Mouse (Mus musculus): ENCODE data around the gene Lysmd2. TPM values are rescaled to one million over a fixed set of nuclear protein-coding genes. Genes with fewer than 3 reads are reported as not detected.
A peak's percentile ranks its signal among the peaks of the same experiment; 100 is the strongest.

The Lysmd2 gene
- total and polyA plus RNA-seq, 3 experiments: 11.7 to 18.1 (median 16.2) TPM

GRCm38 (mm10) chr9:75601510-75601909 is 24.0 kb upstream of the Lysmd2 start:
- Histone ChIP-seq H3K4me3 (replicated peaks in 1 of 3; ENCODE audit: low read depth in 2 of 3, low read length in 2 of 3, poor library complexity in 1 of 3) (no peak overlapping the region), H3K79me2 (replicated peaks; ENCODE audit: control insufficient read depth, extremely low read depth, insufficient read depth, poor library complexity, severe bottlenecking) (no peaks in the 10 kb centered on the region), H3K27me3 (replicated peaks) (peaks cover 2% of the 10 kb centered on the region), H3K4me2 (ENCODE audit: insufficient read depth, low read depth, poor library complexity, severe bottlenecking) (no peak overlapping the region), H3K9me3 (replicated peaks; ENCODE audit: low read length) (no peaks in the 10 kb centered on the region), H3K36me3 (replicated peaks in 1 of 2; ENCODE audit: control insufficient read depth in 1 of 2, insufficient read depth in 1 of 2, low read length in 1 of 2) (no peaks in the 10 kb centered on the region), H3K9ac (ENCODE audit: insufficient read depth, low read depth) (no peak overlapping the region), H3K27ac (ENCODE audit: insufficient read depth, low read depth) (no peak overlapping the region), H3K4me1 (ENCODE audit: control insufficient read depth in 1 of 2, insufficient read depth in 2 of 2) (0 out of 4 replicates have a peak, but pooled peaks cover 0 to 4% of the 10 kb centered on the region in 2 experiments)
- no peak for DNase-seq (ENCODE audit: extremely low read depth)
- dilution Hi-C loops (cut with MboI; ENCODE audit: extremely low pct_ligation_motif_present, extremely low pct_unique_long_range_greater_than_20kb, low sequenced_read_pairs) (no loop called here), in situ Hi-C loops (cut with MboI; ENCODE audit: low pct_ligation_motif_present, low pct_unique_long_range_greater_than_20kb, low sequenced_read_pairs) (no loop called here)
- peak; percentile 18; the same call in 1 of the 2 replicates for TF ChIP-seq BHLHE40 (IDR thresholded peaks at IDR 0.05; ENCODE audit: low read depth, low read length)
- no peak for TF ChIP-seq RCOR1 (conservative IDR thresholded peaks at IDR 0.05; ENCODE audit: low read depth, low read length)
- no peak for TF ChIP-seq USF2 (conservative IDR thresholded peaks at IDR 0.05; ENCODE audit: low read depth, low read length)
- TF ChIP-seq EP300 (IDR thresholded peaks at IDR 0.05; ENCODE audit: low read length): no peak

GRCm38 (mm10) chr9:75607496-75607895 is 18.0 kb upstream of the Lysmd2 start:
- Histone ChIP-seq H3K4me1 (ENCODE audit: control insufficient read depth in 1 of 2, insufficient read depth in 2 of 2) (peaks cover 13 to 20% of the 10 kb centered on the region in 2 experiments), H3K27ac (ENCODE audit: insufficient read depth, low read depth) (no peak overlapping the region), H3K9me3 (replicated peaks; ENCODE audit: low read length) (peaks cover 3% of the 10 kb centered on the region), H3K4me2 (ENCODE audit: insufficient read depth, low read depth, poor library complexity, severe bottlenecking) (peak overlapping the region; percentile 54), H3K27me3 (replicated peaks) (peaks cover 5% of the 10 kb centered on the region), H3K79me2 (replicated peaks; ENCODE audit: control insufficient read depth, extremely low read depth, insufficient read depth, poor library complexity, severe bottlenecking) (no peaks in the 10 kb centered on the region; the same call in 1 of the 2 replicates), H3K36me3 (replicated peaks in 1 of 2; ENCODE audit: control insufficient read depth in 1 of 2, insufficient read depth in 1 of 2, low read length in 1 of 2) (no peaks in the 10 kb centered on the region), H3K9ac (ENCODE audit: insufficient read depth, low read depth) (no peak overlapping the region), H3K4me3 (replicated peaks in 1 of 3; ENCODE audit: low read depth in 2 of 3, low read length in 2 of 3, poor library complexity in 1 of 3) (no peak overlapping the region)
- dilution Hi-C loops (cut with MboI; ENCODE audit: extremely low pct_ligation_motif_present, extremely low pct_unique_long_range_greater_than_20kb, low sequenced_read_pairs) (no loop called here), in situ Hi-C loops (cut with MboI; ENCODE audit: low pct_ligation_motif_present, low pct_unique_long_range_greater_than_20kb, low sequenced_read_pairs) (no loop called here)
- DNase-seq (ENCODE audit: extremely low read depth): peak; percentile 63
- no peak for TF ChIP-seq RAD21 (IDR thresholded peaks at IDR 0.05; ENCODE audit: low read depth, low read length)
- TF ChIP-seq ETS1 (conservative IDR thresholded peaks at IDR 0.05; ENCODE audit: low read depth, low read length): peak; percentile 85
- TF ChIP-seq IRF4 (IDR thresholded peaks at IDR 0.05; ENCODE audit: low read depth, low read length): peak; percentile 85
- TF ChIP-seq ZC3H11A (IDR thresholded peaks at IDR 0.05; ENCODE audit: low read depth, low read length): no peak
- TF ChIP-seq MAZ (IDR thresholded peaks at IDR 0.05; ENCODE audit: low read depth, low read length): no peak
- peak; percentile 34; the same call in 1 of the 2 replicates for TF ChIP-seq CHD2 (IDR thresholded peaks at IDR 0.05; ENCODE audit: low read length)
- no peak for TF ChIP-seq GABPA (IDR thresholded peaks at IDR 0.05; ENCODE audit: insufficient replicate concordance, low read depth, low read length)
- no peak for TF ChIP-seq ZKSCAN1 (IDR thresholded peaks at IDR 0.05; ENCODE audit: borderline replicate concordance, low read depth, low read length)
- peak; percentile 60; the same call in 1 of the 2 replicates for TF ChIP-seq MYC (IDR thresholded peaks at IDR 0.05; ENCODE audit: low read depth, low read length)
- no peak for TF ChIP-seq ZMIZ1 (IDR thresholded peaks at IDR 0.05; ENCODE audit: low read depth, low read length)
- TF ChIP-seq UBTF (IDR thresholded peaks at IDR 0.05; ENCODE audit: low read depth, low read length): no peak
- TF ChIP-seq MXI1 (IDR thresholded peaks at IDR 0.05; ENCODE audit: low read depth, low read length): peak; percentile 51; the same call in 1 of the 2 replicates
- TF ChIP-seq USF2 (conservative IDR thresholded peaks at IDR 0.05; ENCODE audit: low read depth, low read length): no peak
- no peak for TF ChIP-seq SMC3 (IDR thresholded peaks at IDR 0.05; ENCODE audit: low read depth, low read length)
- TF ChIP-seq MAX (IDR thresholded peaks at IDR 0.05; ENCODE audit: low read length): no peak
- no peak for TF ChIP-seq PAX5 (IDR thresholded peaks at IDR 0.05; ENCODE audit: low read length)
- TF ChIP-seq E2F4 (IDR thresholded peaks at IDR 0.05; ENCODE audit: insufficient replicate concordance, low read depth, low read length): no peak
- no peak for TF ChIP-seq JUND (conservative IDR thresholded peaks at IDR 0.05; ENCODE audit: low read depth, low read length)
- 0 out of 2 replicates have a peak, but pooled peaks have one; percentile 38 for TF ChIP-seq TCF12 (IDR thresholded peaks at IDR 0.05; ENCODE audit: low read depth, low read length)
- peak; percentile 85 for TF ChIP-seq BHLHE40 (IDR thresholded peaks at IDR 0.05; ENCODE audit: low read depth, low read length)
- TF ChIP-seq USF1 (IDR thresholded peaks at IDR 0.05; ENCODE audit: low read depth, low read length): no peak
- TF ChIP-seq ZNF384 (IDR thresholded peaks at IDR 0.05; ENCODE audit: low read depth, low read length): no peak
- no peak for TF ChIP-seq HCFC1 (IDR thresholded peaks at IDR 0.05; ENCODE audit: low read depth, low read length)
- peak; percentile 94 for TF ChIP-seq MEF2A (IDR thresholded peaks at IDR 0.05; ENCODE audit: borderline replicate concordance, low read depth, low read length)
- TF ChIP-seq ELF1 (IDR thresholded peaks at IDR 0.05; ENCODE audit: low read depth, low read length): no peak; the same call in 1 of the 2 replicates
- TF ChIP-seq JUN (IDR thresholded peaks at IDR 0.05; ENCODE audit: insufficient read depth, low read depth, low read length): no peak
- no peak for TF ChIP-seq TBP (conservative IDR thresholded peaks at IDR 0.05; ENCODE audit: low read depth, low read length)
- TF ChIP-seq CHD1 (IDR thresholded peaks at IDR 0.05; ENCODE audit: low read depth, low read length): no peak
- no peak for TF ChIP-seq NELFE (IDR thresholded peaks at IDR 0.05; ENCODE audit: low read depth, low read length)
- 0 out of 2 replicates have a peak, but pooled peaks have one; percentile 24 for TF ChIP-seq KAT2A (IDR thresholded peaks at IDR 0.05; ENCODE audit: insufficient replicate concordance, low read length)

Data from CH12.LX (cell line).